Mouse (Mus musculus) heart, embryonic 15.5 days (tissue): ENCODE results near the gene Emc6. TPM values are rescaled to one million over a fixed set of nuclear protein-coding genes. Genes with fewer than 3 reads are reported as not detected.
A peak's percentile ranks its signal among the peaks of the same experiment; 100 is the strongest.

Source experiments
- ATAC-seq: fragments of 200-750 bp; cut with Nextera tagmentation; replicated peaks from 2 replicates; pipeline ENCODE4 v1.8.0; 2017; ENCODE audit warnings: low read depth, moderate TSS enrichment; ENCODE audit not compliant: insufficient number of reproducible peaks, insufficient read depth, low FRiP score
- H3K27ac ChIP-seq: fragments of 300-500 bp; sonication (generic); 2 replicates; pipeline ENCODE4 v1.5.1; 2015; ENCODE audit warnings: mild to moderate bottlenecking, inconsistent platforms
- H3K27me3 ChIP-seq: fragments of 300-500 bp; sonication (generic); 2 replicates; pipeline ENCODE4 v1.6.1; 2015; ENCODE audit warnings: inconsistent platforms
- H3K36me3 ChIP-seq: fragments of 300-500 bp; sonication (generic); 2 replicates; pipeline ENCODE4 v1.6.1; 2015; ENCODE audit warnings: mild to moderate bottlenecking, inconsistent platforms
- H3K4me1 ChIP-seq: fragments of 300-500 bp; sonication (generic); replicated peaks from 2 replicates; pipeline ENCODE4 v1.6.1; 2015; ENCODE audit warnings: inconsistent platforms
- H3K4me2 ChIP-seq: fragments of 300-500 bp; sonication (generic); 2 replicates; pipeline ENCODE4 v1.6.1; 2015; ENCODE audit warnings: inconsistent platforms, mild to moderate bottlenecking, moderate library complexity
- H3K4me3 ChIP-seq: fragments of 300-500 bp; sonication (generic); 2 replicates; pipeline ENCODE4 v1.5.1; 2015; ENCODE audit warnings: mild to moderate bottlenecking, inconsistent platforms
- H3K9ac ChIP-seq: fragments of 300-500 bp; sonication (generic); 2 replicates; pipeline ENCODE4 v1.6.1; 2015; ENCODE audit warnings: mild to moderate bottlenecking, inconsistent platforms
- H3K9me3 ChIP-seq: fragments of 300-500 bp; sonication (generic); replicated peaks from 2 replicates; pipeline ENCODE4 v1.6.1; 2016; ENCODE audit warnings: inconsistent platforms
- WGBS: fragments of 180-500 bp; shearing (Covaris S2); methylation state at CpG from one replicate; pipeline ENCODE4 v1.1.7; 2015; ENCODE audit warnings: mixed read lengths; 5-methylcytosine and 5-hydroxymethylcytosine counted together
- polyA plus RNA-seq: library from polyadenylated mRNA; unstranded; fragments of >200 nt; fragmentation: Nextera tagmentation; extraction: Ambion mirVana; gene quantifications from 2 replicates; pipeline ENCODE4 v1.2.1, GENCODE M21; 2015

Emc6 gene
- polyA plus RNA-seq, 1 experiment from 2014 or later = 98.9 TPM

GRCm38 (mm10) chr11:73175612-73176011 is 1.2 kb downstream of the Emc6 start:
- no peaks in the 10 kb centered on the region for H3K27me3 ChIP-seq
- H3K27ac ChIP-seq = no peak overlapping the region
- no peak for ATAC-seq
- H3K4me1 ChIP-seq = peaks cover 38% of the 10 kb centered on the region
- peaks cover 16% of the 10 kb centered on the region for H3K36me3 ChIP-seq
- WGBS = 42% methylated on average over 8 of the region's 8 CpGs
- H3K9ac ChIP-seq = peak overlapping the region; percentile 94
- H3K4me2 ChIP-seq = peak overlapping the region; percentile 74
- no peaks in the 10 kb centered on the region for H3K9me3 ChIP-seq
- H3K4me3 ChIP-seq = peak overlapping the region; percentile 81

GRCm38 (mm10) chr11:73172186-73172585 is 4.7 kb downstream of the Emc6 start:
- peaks cover 13% of the 10 kb centered on the region for H3K36me3 ChIP-seq
- H3K4me2 ChIP-seq = no peak overlapping the region
- 33% methylated on average over 5 of the region's 5 CpGs for WGBS
- H3K4me3 ChIP-seq = no peak overlapping the region
- no peak for ATAC-seq
- peaks cover 28% of the 10 kb centered on the region for H3K4me1 ChIP-seq
- H3K27me3 ChIP-seq = no peaks in the 10 kb centered on the region
- H3K9ac ChIP-seq = 0 out of 2 replicates have a peak overlapping the region, but pooled peaks have one; percentile 18
- H3K9me3 ChIP-seq = no peaks in the 10 kb centered on the region
- peak overlapping the region; percentile 5 for H3K27ac ChIP-seq

DNA sequence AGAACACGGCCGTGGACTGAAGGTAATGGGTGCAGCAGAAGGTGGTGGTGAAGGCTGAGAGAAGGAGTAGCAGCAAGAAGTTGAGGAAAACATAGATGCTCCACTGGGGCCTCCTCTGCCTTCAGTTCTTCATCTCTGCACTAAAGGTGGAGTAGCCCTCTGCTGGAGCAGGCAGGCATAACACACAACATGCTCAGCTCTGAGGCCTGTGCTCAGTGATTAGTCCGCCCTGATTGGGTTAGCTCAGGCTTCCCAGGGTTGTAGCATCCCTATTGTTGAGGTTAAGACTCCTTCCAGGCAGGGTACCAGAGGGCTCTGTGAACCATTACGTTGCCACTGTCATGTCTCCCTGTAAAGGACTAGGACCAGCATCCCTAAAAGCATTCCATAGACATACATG is 7.6 kb downstream of the Emc6 start:
- Histone ChIP-seq H3K4me1 (peaks cover 16% of the 10 kb centered on the region), H3K4me3 (no peak overlapping the region), H3K27me3 (no peaks in the 10 kb centered on the region), H3K9me3 (no peaks in the 10 kb centered on the region), H3K36me3 (peaks cover 8% of the 10 kb centered on the region), H3K9ac (no peak overlapping the region), H3K27ac (no peak overlapping the region), H3K4me2 (no peak overlapping the region)
- ATAC-seq = no peak
- WGBS = 42% methylated on average over 4 of the region's 4 CpGs

DNA sequence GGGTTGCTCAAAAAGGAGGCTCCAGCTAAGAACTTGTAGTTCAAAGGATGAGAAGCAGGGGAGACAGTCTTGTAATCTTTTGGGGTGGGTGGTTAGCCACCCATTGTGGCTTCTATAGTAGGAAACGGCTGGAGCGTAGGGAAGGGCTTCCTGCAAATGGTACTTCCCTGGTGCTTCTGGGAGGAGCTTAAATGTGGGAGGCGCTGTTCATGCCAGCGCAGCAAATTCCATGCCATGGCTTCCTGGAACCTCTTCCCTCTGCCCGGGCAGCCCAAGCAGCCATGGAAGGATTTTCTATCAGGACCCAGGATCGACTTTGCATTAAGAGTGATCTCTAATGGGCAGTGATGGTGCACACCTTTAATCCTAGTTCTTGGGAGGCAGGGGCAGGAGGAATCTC is 8.3 kb downstream of the Emc6 start:
- WGBS = 71% methylated on average over 6 of the region's 6 CpGs
- no peak for ATAC-seq
- no peak overlapping the region for H3K27ac ChIP-seq
- no peaks in the 10 kb centered on the region for H3K9me3 ChIP-seq
- peaks cover 3% of the 10 kb centered on the region; the same call in 1 of the 2 replicates for H3K36me3 ChIP-seq
- no peaks in the 10 kb centered on the region for H3K27me3 ChIP-seq
- no peak overlapping the region for H3K4me3 ChIP-seq
- no peak overlapping the region for H3K9ac ChIP-seq
- peaks cover 16% of the 10 kb centered on the region for H3K4me1 ChIP-seq
- no peak overlapping the region for H3K4me2 ChIP-seq

- no peaks in the 10 kb centered on the region for H3K27me3 ChIP-seq
- peaks cover 16% of the 10 kb centered on the region for H3K4me1 ChIP-seq
- no peaks in the 10 kb centered on the region for H3K9me3 ChIP-seq
- H3K9ac ChIP-seq = no peak overlapping the region
- no peak overlapping the region for H3K4me3 ChIP-seq
- H3K27ac ChIP-seq = no peak overlapping the region
- no peak for ATAC-seq
- 82% methylated on average over 8 of the region's 8 CpGs for WGBS
- no peak overlapping the region for H3K4me2 ChIP-seq
- peaks cover under 1% of the 10 kb centered on the region; the same call in 1 of the 2 replicates for H3K36me3 ChIP-seq
Observed at GRCm38 (mm10) chr11:73168071-73168470, 8.8 kb downstream of the Emc6 start.

- Histone ChIP-seq H3K4me2 (no peak overlapping the region), H3K27ac (no peak overlapping the region), H3K9ac (no peak overlapping the region), H3K27me3 (peaks cover 18% of the 10 kb centered on the region; the same call in 1 of the 2 replicates), H3K36me3 (no peaks in the 10 kb centered on the region), H3K4me1 (peaks cover 14% of the 10 kb centered on the region), H3K4me3 (no peak overlapping the region), H3K9me3 (no peaks in the 10 kb centered on the region)
- ATAC-seq = no peak
- 66% methylated on average over 5 of the region's 5 CpGs for WGBS
Observed at GRCm38 (mm10) chr11:73162284-73162683, 14.6 kb downstream of the Emc6 start.

GRCm38 (mm10) chr11:73161616-73162015 is 15.2 kb downstream of the Emc6 start:
- peak overlapping the region; percentile 92 for H3K4me2 ChIP-seq
- H3K27ac ChIP-seq = peak overlapping the region; percentile 63
- no peak overlapping the region for H3K9ac ChIP-seq
- H3K4me3 ChIP-seq = no peak overlapping the region
- no peaks in the 10 kb centered on the region for H3K36me3 ChIP-seq
- H3K9me3 ChIP-seq = no peaks in the 10 kb centered on the region
- WGBS = 80% methylated on average over 4 of the region's 4 CpGs
- H3K27me3 ChIP-seq = peaks cover 22% of the 10 kb centered on the region; the same call in 1 of the 2 replicates
- ATAC-seq = no peak
- H3K4me1 ChIP-seq = peaks cover 14% of the 10 kb centered on the region

GRCm38 (mm10) chr11:73160811-73161200 is 16.0 kb downstream of the Emc6 start:
- Histone ChIP-seq H3K4me3 (peak overlapping the region; percentile 58), H3K27ac (peak overlapping the region; percentile 63), H3K36me3 (no peaks in the 10 kb centered on the region), H3K4me1 (peaks cover 14% of the 10 kb centered on the region), H3K27me3 (peaks cover 24% of the 10 kb centered on the region; the same call in 1 of the 2 replicates), H3K9ac (peak overlapping the region; percentile 71), H3K4me2 (peak overlapping the region; percentile 92), H3K9me3 (no peaks in the 10 kb centered on the region)
- peak; percentile 74 for ATAC-seq
- 7% methylated on average over 6 of the region's 6 CpGs for WGBS

DNA sequence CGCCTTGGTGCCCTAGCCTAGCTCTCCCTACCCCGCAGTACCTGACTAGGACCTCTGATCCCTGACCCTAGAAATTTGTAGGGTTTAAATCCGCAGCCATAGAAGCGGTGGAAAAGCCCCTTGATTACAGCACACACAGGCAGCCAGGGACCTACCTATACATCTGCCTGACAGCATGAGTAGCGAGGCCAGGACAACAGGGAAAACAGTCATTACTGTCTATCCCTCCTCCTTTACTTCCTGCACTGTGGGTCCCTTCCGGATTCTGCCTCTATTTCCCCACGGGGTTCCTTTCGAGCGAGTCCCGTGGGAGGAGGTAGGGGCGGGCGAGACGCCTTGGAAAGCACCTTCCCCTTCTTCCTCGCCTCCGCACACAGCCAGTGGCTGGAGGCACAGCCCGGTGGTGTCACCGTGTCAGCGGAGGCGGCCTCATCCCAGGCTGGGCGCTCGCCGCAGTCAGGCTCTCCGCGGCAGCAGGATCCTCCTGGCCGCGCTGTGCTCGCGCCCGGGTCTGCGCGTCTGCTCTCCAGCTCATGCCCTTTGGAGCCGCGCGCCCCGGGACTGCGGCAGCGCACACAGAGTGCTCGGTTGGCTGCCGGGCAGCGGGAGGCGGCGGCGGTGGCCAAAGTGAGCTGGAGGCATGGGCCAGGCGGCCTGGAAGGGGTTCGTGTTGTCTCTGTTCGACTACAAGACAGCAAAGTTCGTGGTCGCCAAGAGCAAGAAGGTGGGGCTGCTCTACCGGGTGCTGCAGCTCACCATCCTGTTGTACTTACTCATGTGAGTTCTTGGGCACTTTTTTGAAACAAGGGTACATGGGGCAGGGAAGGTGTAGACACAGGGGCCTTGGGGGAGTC is 16.7 kb downstream of the Emc6 start, which contains the start of gene P2rx5:
Gene P2rx5 (plus strand): TSS at position 465 of the 854 bp plus-strand sequence.
- Histone ChIP-seq H3K9ac (peak within 1 kb of the TSS; percentile 71), H3K27me3 (peaks cover 24% of the 10 kb centered on the region; the same call in 1 of the 2 replicates), H3K4me3 (peak within 1 kb of the TSS; percentile 58), H3K9me3 (no peaks in the 10 kb centered on the region), H3K4me1 (peaks cover 14% of the 10 kb centered on the region), H3K36me3 (no peaks in the 10 kb centered on the region), H3K4me2 (peak within 1 kb of the TSS; percentile 92), H3K27ac (peak within 1 kb of the TSS; percentile 63)
- WGBS = 3% methylated on average over 49 of the region's 49 CpGs
- peak; percentile 83 for ATAC-seq

GRCm38 (mm10) chr11:73155071-73155470 is 21.8 kb downstream of the Emc6 start:
- no peak for ATAC-seq
- Histone ChIP-seq H3K4me1 (peaks cover 3% of the 10 kb centered on the region), H3K9ac (no peak overlapping the region), H3K4me2 (no peak overlapping the region), H3K4me3 (no peak overlapping the region), H3K36me3 (no peaks in the 10 kb centered on the region), H3K9me3 (no peaks in the 10 kb centered on the region), H3K27ac (no peak overlapping the region), H3K27me3 (peaks cover 22% of the 10 kb centered on the region; the same call in 1 of the 2 replicates)
- WGBS = 62% methylated on average over 6 of the region's 6 CpGs

DNA sequence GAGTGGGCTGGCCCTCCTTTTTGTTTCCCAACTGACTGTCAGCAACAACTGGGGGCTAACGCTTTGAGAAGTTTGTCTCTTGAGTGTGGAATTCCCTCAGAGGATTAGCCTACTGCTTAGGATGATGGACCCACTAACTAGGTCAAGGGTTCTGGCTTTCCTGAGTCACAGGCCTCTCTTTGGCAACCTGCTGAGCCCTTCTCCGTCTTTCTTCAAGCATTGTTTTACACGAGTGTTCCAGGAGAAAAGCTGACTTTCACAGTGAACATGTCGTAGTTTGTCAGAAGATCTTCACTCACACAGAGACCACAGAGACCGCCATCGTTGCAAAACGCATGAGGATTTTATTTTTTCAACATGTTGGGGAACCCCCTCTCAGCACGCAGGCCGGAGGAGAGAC is 28.6 kb downstream of the Emc6 start:
- Histone ChIP-seq H3K9ac (no peak overlapping the region), H3K4me1 (no peaks in the 10 kb centered on the region), H3K27ac (no peak overlapping the region), H3K9me3 (no peaks in the 10 kb centered on the region), H3K4me2 (no peak overlapping the region), H3K4me3 (no peak overlapping the region), H3K36me3 (no peaks in the 10 kb centered on the region), H3K27me3 (no peaks in the 10 kb centered on the region)
- no peak for ATAC-seq
- WGBS = 78% methylated on average over 9 of the region's 9 CpGs
